Mouse (Mus musculus) small intestine, adult 2 months (tissue): ENCODE results near the gene Musk.

ENCODE experiments used
- CTCF ChIP-seq: fragments of 200-500 bp; IDR thresholded peaks from 2 replicates; pipeline ENCODE4 v1.5.1; 2012; ENCODE audit warnings: low read depth, mild to moderate bottlenecking, control low read depth, inconsistent platforms, low read length, moderate library complexity, mixed read lengths; ENCODE audit not compliant: insufficient replicate concordance, insufficient read length; ENCODE audit errors: extremely low read depth
- POLR2A ChIP-seq: fragments of 200-500 bp; IDR thresholded peaks from 2 replicates; pipeline ENCODE4 v1.6.1; 2012; ENCODE audit warnings: low read depth, mild to moderate bottlenecking, control low read depth, inconsistent platforms, low read length, moderate library complexity

DNA sequence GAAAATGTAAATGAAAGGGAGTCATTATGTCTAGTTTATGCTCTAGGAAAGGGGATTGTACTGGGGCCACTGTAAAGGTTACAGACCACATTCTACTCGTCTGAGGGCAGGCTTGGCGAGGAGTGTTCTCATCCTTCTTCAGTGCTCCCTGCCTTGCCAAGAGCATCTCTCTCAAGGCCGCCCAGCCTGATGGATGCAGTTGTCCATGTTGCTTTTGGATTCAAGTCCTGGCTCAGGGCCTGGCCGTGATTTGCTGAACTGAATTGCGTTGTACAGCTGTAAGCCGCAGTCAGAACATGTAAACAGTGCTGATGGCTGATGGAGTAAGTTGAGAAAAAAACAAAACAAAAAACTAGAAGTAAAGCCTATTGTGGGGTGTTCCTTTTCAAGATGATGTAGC is 7.4 kb upstream of the Musk start:
- no peak for TF ChIP-seq CTCF
- no peak for TF ChIP-seq POLR2A
